In the genomic region with DNA sequence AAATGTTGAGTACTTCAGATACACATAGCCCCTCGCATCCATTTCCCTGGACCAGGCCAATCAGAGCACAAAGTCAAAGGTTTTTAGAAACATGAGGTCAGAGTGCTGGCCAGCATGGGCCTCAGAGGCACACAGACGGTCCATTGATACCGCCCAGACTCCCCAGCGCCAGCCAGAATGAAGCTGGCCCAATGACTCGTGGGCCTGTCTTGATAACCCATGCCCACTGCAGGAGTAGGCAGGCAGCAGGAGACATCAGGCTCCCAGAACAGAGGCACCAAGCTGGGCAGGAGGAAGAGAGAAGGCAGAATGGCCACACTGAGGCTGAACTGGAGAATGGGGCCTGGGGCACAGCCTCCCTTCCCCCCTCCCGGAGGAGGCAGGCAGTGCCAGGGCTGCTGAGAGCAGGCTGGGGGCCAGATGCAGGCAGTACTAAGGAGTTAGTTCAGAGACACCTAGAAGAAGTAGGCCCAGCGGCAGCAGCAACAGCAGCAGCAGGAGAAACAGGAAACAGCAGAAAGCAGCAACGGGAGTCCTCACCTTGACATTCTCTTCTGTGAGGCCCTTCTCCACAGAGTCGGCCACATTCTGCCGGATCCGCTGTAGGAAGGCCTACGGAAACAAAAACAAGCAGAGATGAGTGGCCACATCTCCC, we compare ENCODE assay signal across 11 mouse cellular contexts.
DNase-seq lines count a peak whose midpoint lies in the region; ATAC-seq lines count a peak whose summit lies in the region.
"Had no signal": no experiment of that assay in that cellular context is flagged by ENCODE, and none has a peak within 500 bp of the region (broad histone marks: within the 10 kb centered on the region; RNA-seq: fewer than 3 reads in every experiment).

No protein-coding gene starts in this region.

- 50% methylated on average over 12 of the region's 12 CpGs for WGBS in heart, embryonic 12.5 days
- 71% methylated on average over 12 of the region's 12 CpGs for WGBS in hindbrain, embryonic 13.5 days

- no peak overlapping the region for H3K4me2 ChIP-seq in heart, embryonic 12.5 days
- no peak overlapping the region for H3K4me2 ChIP-seq in hindbrain, embryonic 13.5 days

- H3K4me3 ChIP-seq in heart, embryonic 12.5 days, result no peak overlapping the region
- no peak overlapping the region for H3K4me3 ChIP-seq in hindbrain, embryonic 13.5 days
- H3K4me3 ChIP-seq: myocyte had no signal

- H3K27me3 ChIP-seq in heart, embryonic 12.5 days (replicated peaks), result no peaks in the 10 kb centered on the region
- H3K27me3 ChIP-seq in hindbrain, embryonic 13.5 days, result no peaks in the 10 kb centered on the region

- intact Hi-C loops in left cerebral cortex, postnatal 36 days (cut with DNase I), result no loop called here

- no peak for ATAC-seq in heart, embryonic 12.5 days (ENCODE audit: insufficient number of reproducible peaks, low FRiP score)
- ATAC-seq in hindbrain, embryonic 13.5 days (ENCODE audit: low FRiP score), result no peak

- DNase-seq in heart, adult 11 months, result no peak
- peak; percentile 50 for DNase-seq in right cerebral cortex, adult 18-20 months
- DNase-seq in right cerebral cortex, postnatal 14 days, result no peak
- DNase-seq in thymus, postnatal 25 days, result peak; percentile 69
- no peak for DNase-seq in left cerebral cortex, adult 9 months (ENCODE audit: low spot score in 2 of 2)
- DNase-seq in left cerebral cortex, postnatal 36 days (ENCODE audit: low spot score in 2 of 2), result no peak
- DNase-seq: cerebellum, postnatal 14 days; lung, adult 2 months had no signal

- H3K4me1 ChIP-seq in heart, embryonic 12.5 days (replicated peaks), result peaks cover 11% of the 10 kb centered on the region; the same call in 1 of the 2 replicates
- peaks cover 25% of the 10 kb centered on the region for H3K4me1 ChIP-seq in hindbrain, embryonic 13.5 days (replicated peaks)

- 0 out of 2 replicates have a peak overlapping the region, but pooled peaks have one; percentile 15 for H3K9ac ChIP-seq in heart, embryonic 12.5 days
- peak overlapping the region; percentile 9; the same call in 1 of the 2 replicates for H3K9ac ChIP-seq in hindbrain, embryonic 13.5 days

- H3K27ac ChIP-seq in heart, embryonic 12.5 days (ENCODE audit: poor library complexity, severe bottlenecking), result no peak overlapping the region
- H3K27ac ChIP-seq in hindbrain, embryonic 13.5 days, result no peak overlapping the region; the same call in 1 of the 2 replicates

- H3K36me3 ChIP-seq in heart, embryonic 12.5 days, result 0 out of 2 replicates have a peak, but pooled peaks cover 3% of the 10 kb centered on the region
- peaks cover 5% of the 10 kb centered on the region; the same call in 1 of the 2 replicates for H3K36me3 ChIP-seq in hindbrain, embryonic 13.5 days

- H3K9me3 ChIP-seq in heart, embryonic 12.5 days (replicated peaks), result no peaks in the 10 kb centered on the region
- no peaks in the 10 kb centered on the region for H3K9me3 ChIP-seq in hindbrain, embryonic 13.5 days

Comparison
In these comparisons a context has a peak if more than half of its experiments do, and no peak if none do; other contexts are left out.
1. DNase-seq: peak in right cerebral cortex, adult 18-20 months (single experiment) and thymus, postnatal 25 days (single experiment); none in heart, adult 11 months (single experiment), right cerebral cortex, postnatal 14 days (single experiment), left cerebral cortex, adult 9 months (0 of 2) and left cerebral cortex, postnatal 36 days (0 of 2).